Mouse (Mus musculus): ENCODE measurements around the gene Gm17720. TPM values are rescaled to one million over a fixed set of nuclear protein-coding genes. Genes with fewer than 3 reads are reported as not detected.
"Not testable (repeated sequence)": the region's sequence is repeated elsewhere in the genome, so short reads cannot be mapped to it uniquely, and the experiment has no call there.

Gene Gm17720
- total and polyA plus RNA-seq, 2 experiments from 2014 or later, result not detected

- H3K4me1 ChIP-seq (ENCODE audit: control insufficient read depth, insufficient read depth), result peaks cover 11% of the 10 kb centered on the region; the same call in 1 of the 2 replicates
- no peaks in the 10 kb centered on the region for H3K9me3 ChIP-seq (replicated peaks; ENCODE audit: control insufficient read depth, low read length)
- H3K9ac ChIP-seq (replicated peaks; ENCODE audit: low read depth, low read length), result no peak overlapping the region
- no peak overlapping the region for H3K27ac ChIP-seq (ENCODE audit: low read depth)
- 38% methylated on average over 4 of the region's 4 CpGs for WGBS
- no peak overlapping the region for H3K4me3 ChIP-seq (ENCODE audit: low read depth, low read length)
- ATAC-seq (ENCODE audit: insufficient read depth, low read depth) (no peak), DNase-seq (ENCODE audit: low spot score) (no peak)
- H3K4me2 ChIP-seq (ENCODE audit: low read depth, low read length), result no peak overlapping the region
- no peaks in the 10 kb centered on the region for H3K36me3 ChIP-seq (replicated peaks; ENCODE audit: control insufficient read depth, insufficient read depth, low read length)
- no peaks in the 10 kb centered on the region for H3K27me3 ChIP-seq (ENCODE audit: control insufficient read depth, insufficient read depth, low read length)
- no peak for TF ChIP-seq EP300 (IDR thresholded peaks at IDR 0.05; ENCODE audit: low read depth)
- TF ChIP-seq CTCF (IDR thresholded peaks at IDR 0.05; ENCODE audit: low read depth), result no peak
These were observed 62.0 kb downstream of the Gm17720 start for GRCm38 (mm10) chr8:110040509-110040908.

- Histone ChIP-seq H3K4me1 (ENCODE audit: control insufficient read depth, insufficient read depth) (peaks cover 11% of the 10 kb centered on the region; the same call in 1 of the 2 replicates), H3K4me3 (ENCODE audit: low read depth, low read length) (no peak within 1 kb of the TSS), H3K36me3 (replicated peaks; ENCODE audit: control insufficient read depth, insufficient read depth, low read length) (no peaks in the 10 kb centered on the region), H3K27ac (ENCODE audit: low read depth) (no peak within 1 kb of the TSS), H3K27me3 (ENCODE audit: control insufficient read depth, insufficient read depth, low read length) (no peaks in the 10 kb centered on the region), H3K9ac (replicated peaks; ENCODE audit: low read depth, low read length) (no peak within 1 kb of the TSS), H3K4me2 (ENCODE audit: low read depth, low read length) (no peak within 1 kb of the TSS), H3K9me3 (replicated peaks; ENCODE audit: control insufficient read depth, low read length) (no peaks in the 10 kb centered on the region)
- no peak for TF ChIP-seq CTCF (IDR thresholded peaks at IDR 0.05; ENCODE audit: low read depth)
- TF ChIP-seq EP300 (IDR thresholded peaks at IDR 0.05; ENCODE audit: low read depth), result no peak
- ATAC-seq (ENCODE audit: insufficient read depth, low read depth) (no peak), DNase-seq (ENCODE audit: low spot score) (no peak)
- 71% methylated on average over 5 of the region's 5 CpGs for WGBS
These were observed 62.9 kb downstream of the Gm17720 start, which contains the start of gene Chst4 for GRCm38 (mm10) chr8:110039659-110040058. Gene Chst4, minus strand, starts transcription at chr8:110039740.

- 47% methylated on average over 7 of the region's 7 CpGs for WGBS
- no peak for DNase-seq (ENCODE audit: low spot score)
- no peak overlapping the region for H3K4me3 ChIP-seq (ENCODE audit: low read depth, low read length)
- H3K4me1 ChIP-seq (ENCODE audit: control insufficient read depth, insufficient read depth), result peaks cover 15% of the 10 kb centered on the region; the same call in 1 of the 2 replicates
- ATAC-seq (ENCODE audit: insufficient read depth, low read depth), result no peak
- H3K4me2 ChIP-seq (ENCODE audit: low read depth, low read length), result no peak overlapping the region
- TF ChIP-seq CTCF (IDR thresholded peaks at IDR 0.05; ENCODE audit: low read depth) (no peak), EP300 (IDR thresholded peaks at IDR 0.05; ENCODE audit: low read depth) (no peak)
- no peak overlapping the region for H3K27ac ChIP-seq (ENCODE audit: low read depth)
- H3K9ac ChIP-seq (replicated peaks; ENCODE audit: low read depth, low read length), result no peak overlapping the region
- H3K27me3 ChIP-seq (ENCODE audit: control insufficient read depth, insufficient read depth, low read length), result no peaks in the 10 kb centered on the region
- H3K9me3 ChIP-seq (replicated peaks; ENCODE audit: control insufficient read depth, low read length), result no peaks in the 10 kb centered on the region
- no peaks in the 10 kb centered on the region for H3K36me3 ChIP-seq (replicated peaks; ENCODE audit: control insufficient read depth, insufficient read depth, low read length)
These were observed 63.3 kb downstream of the Gm17720 start for GRCm38 (mm10) chr8:110039216-110039615.

GRCm38 (mm10) chr8:110036156-110036555, 66.4 kb downstream of the Gm17720 start:
- no peaks in the 10 kb centered on the region for H3K9me3 ChIP-seq (replicated peaks; ENCODE audit: control insufficient read depth, low read length)
- WGBS, result 31% methylated on average over 2 of the region's 2 CpGs
- no peak overlapping the region for H3K9ac ChIP-seq (replicated peaks; ENCODE audit: low read depth, low read length)
- ATAC-seq (ENCODE audit: insufficient read depth, low read depth), result no peak
- H3K4me1 ChIP-seq (ENCODE audit: control insufficient read depth, insufficient read depth), result peaks cover 17% of the 10 kb centered on the region; the same call in 1 of the 2 replicates
- no peak overlapping the region for H3K4me2 ChIP-seq (ENCODE audit: low read depth, low read length)
- no peak overlapping the region for H3K27ac ChIP-seq (ENCODE audit: low read depth)
- no peaks in the 10 kb centered on the region for H3K36me3 ChIP-seq (replicated peaks; ENCODE audit: control insufficient read depth, insufficient read depth, low read length)
- TF ChIP-seq EP300 (IDR thresholded peaks at IDR 0.05; ENCODE audit: low read depth) (no peak), CTCF (IDR thresholded peaks at IDR 0.05; ENCODE audit: low read depth) (no peak)
- DNase-seq (ENCODE audit: low spot score), result no peak
- no peaks in the 10 kb centered on the region for H3K27me3 ChIP-seq (ENCODE audit: control insufficient read depth, insufficient read depth, low read length)
- H3K4me3 ChIP-seq (ENCODE audit: low read depth, low read length), result no peak overlapping the region

- H3K4me2 ChIP-seq (ENCODE audit: low read depth, low read length), result no peak overlapping the region
- ATAC-seq (ENCODE audit: insufficient read depth, low read depth) (no peak), DNase-seq (ENCODE audit: low spot score) (peak; percentile 11)
- H3K4me1 ChIP-seq (ENCODE audit: control insufficient read depth, insufficient read depth), result peaks cover 17% of the 10 kb centered on the region; the same call in 1 of the 2 replicates
- no peak overlapping the region for H3K9ac ChIP-seq (replicated peaks; ENCODE audit: low read depth, low read length)
- no peaks in the 10 kb centered on the region for H3K27me3 ChIP-seq (ENCODE audit: control insufficient read depth, insufficient read depth, low read length)
- no peak for TF ChIP-seq EP300 (IDR thresholded peaks at IDR 0.05; ENCODE audit: low read depth)
- no peak for TF ChIP-seq CTCF (IDR thresholded peaks at IDR 0.05; ENCODE audit: low read depth)
- no peaks in the 10 kb centered on the region for H3K36me3 ChIP-seq (replicated peaks; ENCODE audit: control insufficient read depth, insufficient read depth, low read length)
- no peak overlapping the region for H3K4me3 ChIP-seq (ENCODE audit: low read depth, low read length)
- 44% methylated on average over 4 of the region's 4 CpGs for WGBS
- no peaks in the 10 kb centered on the region for H3K9me3 ChIP-seq (replicated peaks; ENCODE audit: control insufficient read depth, low read length)
- H3K27ac ChIP-seq (ENCODE audit: low read depth), result no peak overlapping the region; the same call in 1 of the 2 replicates
These were observed 68.2 kb downstream of the Gm17720 start for GRCm38 (mm10) chr8:110034331-110034730.

GRCm38 (mm10) chr8:110033771-110034170, 68.8 kb downstream of the Gm17720 start:
- ATAC-seq (ENCODE audit: insufficient read depth, low read depth), result peak; percentile 86
- H3K27me3 ChIP-seq (ENCODE audit: control insufficient read depth, insufficient read depth, low read length), result not testable (repeated sequence)

More at GRCm38 (mm10) chr8:110033771-110034170, 68.8 kb downstream of the Gm17720 start:
- H3K36me3 ChIP-seq (replicated peaks; ENCODE audit: control insufficient read depth, insufficient read depth, low read length); H3K9ac ChIP-seq (replicated peaks; ENCODE audit: low read depth, low read length); H3K4me2 ChIP-seq (ENCODE audit: low read depth, low read length); H3K9me3 ChIP-seq (replicated peaks; ENCODE audit: control insufficient read depth, low read length); H3K4me3 ChIP-seq (ENCODE audit: low read depth, low read length); H3K27ac ChIP-seq (ENCODE audit: low read depth): not testable (repeated sequence)
- peak; percentile 72 for DNase-seq (ENCODE audit: low spot score)
- H3K4me1 ChIP-seq (ENCODE audit: control insufficient read depth, insufficient read depth), result peaks cover 17% of the 10 kb centered on the region; the same call in 1 of the 2 replicates
- WGBS, result 11% methylated on average over 8 of the region's 8 CpGs

Other genes starting within 250 kb of the Gm17720 start
- gene Phlpp2, start 234.2 kb downstream of the Gm17720 start, total RNA-seq (2014; rRNA removed; ENCODE audit: low replicate concordance), result 2.2 and 2.3 TPM in 2 replicates
- gene Phlpp2, start 234.2 kb downstream of the Gm17720 start, polyA plus RNA-seq (2015; fragmentation: Nextera tagmentation; extraction: Ambion mirVana), result 0.67 and 0.80 TPM in 2 replicates
- 0.19 and 1.9 TPM in 2 replicates for gene Marveld3, start 140.6 kb downstream of the Gm17720 start, total RNA-seq (2014; rRNA removed; ENCODE audit: low replicate concordance)
- 0.36 TPM in 2 replicates for gene Marveld3, start 140.6 kb downstream of the Gm17720 start, polyA plus RNA-seq (2015; fragmentation: Nextera tagmentation; extraction: Ambion mirVana)
- gene Tat, start 112.3 kb downstream of the Gm17720 start, total RNA-seq (2014; rRNA removed; ENCODE audit: low replicate concordance), result 1.2 and 2.9 TPM in 2 replicates
- gene Tat, start 112.3 kb downstream of the Gm17720 start, polyA plus RNA-seq (2015; fragmentation: Nextera tagmentation; extraction: Ambion mirVana), result 0.26 and 0.34 TPM in 2 replicates
- gene Chst4, start 63.0 kb downstream of the Gm17720 start, total RNA-seq (2014; rRNA removed; ENCODE audit: low replicate concordance), result 1.9 and 5.5 TPM in 2 replicates
- 2.0 and 2.3 TPM in 2 replicates for gene Chst4, start 63.0 kb downstream of the Gm17720 start, polyA plus RNA-seq (2015; fragmentation: Nextera tagmentation; extraction: Ambion mirVana)
- gene Zfp612, start 23.0 kb downstream of the Gm17720 start, total RNA-seq (2014; rRNA removed; ENCODE audit: low replicate concordance), result 4.0 and 4.2 TPM in 2 replicates
- gene Zfp612, start 23.0 kb downstream of the Gm17720 start, polyA plus RNA-seq (2015; fragmentation: Nextera tagmentation; extraction: Ambion mirVana), result 5.3 and 5.9 TPM in 2 replicates
- not detected in 2 replicates for gene Gm21964, start 1.5 kb downstream of the Gm17720 start, total RNA-seq (2014; rRNA removed; ENCODE audit: low replicate concordance)
- not detected in 2 replicates for gene Gm21964, start 1.5 kb downstream of the Gm17720 start, polyA plus RNA-seq (2015; fragmentation: Nextera tagmentation; extraction: Ambion mirVana)
- not detected in 2 replicates for gene Calb2, start 65.5 kb upstream of the Gm17720 start, total RNA-seq (2014; rRNA removed; ENCODE audit: low replicate concordance)
- 0.11 and 0.18 TPM in 2 replicates for gene Calb2, start 65.5 kb upstream of the Gm17720 start, polyA plus RNA-seq (2015; fragmentation: Nextera tagmentation; extraction: Ambion mirVana)
- gene Cmtr2, start 112.9 kb upstream of the Gm17720 start, total RNA-seq (2014; rRNA removed; ENCODE audit: low replicate concordance), result 6.9 and 12.1 TPM in 2 replicates
- gene Cmtr2, start 112.9 kb upstream of the Gm17720 start, polyA plus RNA-seq (2015; fragmentation: Nextera tagmentation; extraction: Ambion mirVana), result 3.0 and 3.1 TPM in 2 replicates
- 0.04 TPM in 2 replicates for gene Hydin, start 164.2 kb upstream of the Gm17720 start, total RNA-seq (2014; rRNA removed; ENCODE audit: low replicate concordance)
- 0.03 and 0.04 TPM in 2 replicates for gene Hydin, start 164.2 kb upstream of the Gm17720 start, polyA plus RNA-seq (2015; fragmentation: Nextera tagmentation; extraction: Ambion mirVana)